Mouse (Mus musculus) liver, postnatal 0 days (tissue): ENCODE results near the gene Cyp27b1.

Source experiments
- CTCF ChIP-seq: sonication (generic); IDR thresholded peaks from 2 replicates; pipeline ENCODE4 v1.5.1; 2016; ENCODE audit warnings: antibody characterized with exemption, low read depth
- EP300 ChIP-seq: IDR thresholded peaks from 2 replicates; pipeline ENCODE4 v1.6.1; 2016; ENCODE audit warnings: antibody characterized with exemption, low read depth, mild to moderate bottlenecking

GRCm38 (mm10) chr10:127016488-127016887, 31.6 kb upstream of the Cyp27b1 start:
- TF ChIP-seq CTCF: peak; percentile 54
- TF ChIP-seq EP300: no peak
